Mouse (Mus musculus): ENCODE measurements around the gene Itga8. TPM values are rescaled to one million over a fixed set of nuclear protein-coding genes. Genes with fewer than 3 reads are reported as not detected.
A peak's percentile ranks its signal among the peaks of the same experiment; 100 is the strongest.

Itga8 gene
- polyA plus RNA-seq, 1 experiment from 2014 or later: 5.3 TPM

GRCm38 (mm10) chr2:12300449-12301228 is 1.1 kb downstream of the Itga8 start:
- 75% methylated on average over 15 of the region's 15 CpGs for WGBS
- Histone ChIP-seq H3K36me3 (replicated peaks; ENCODE audit: control insufficient read depth, insufficient read depth) (no peaks in the 10 kb centered on the region), H3K4me3 (replicated peaks; ENCODE audit: low read length) (peak overlapping the region; percentile 65), H3K4me2 (replicated peaks) (peak overlapping the region; percentile 87), H3K9ac (peak overlapping the region; percentile 69; the same call in 1 of the 2 replicates), H3K9me3 (ENCODE audit: control insufficient read depth, low read length) (no peaks in the 10 kb centered on the region), H3K27ac (no peak overlapping the region), H3K27me3 (ENCODE audit: control insufficient read depth, insufficient read depth, low read length) (peaks cover 13% of the 10 kb centered on the region), H3K4me1 (replicated peaks; ENCODE audit: control insufficient read depth, insufficient read depth, low read length) (no peaks in the 10 kb centered on the region)
- no peak for DNase-seq (ENCODE audit: low spot score)
- no peak; the same call in 1 of the 2 replicates for ATAC-seq (ENCODE audit: low FRiP score)

GRCm38 (mm10) chr2:12297287-12297686 is 4.4 kb downstream of the Itga8 start:
- WGBS: 82% methylated on average over 5 of the region's 5 CpGs
- Histone ChIP-seq H3K27ac (no peak overlapping the region), H3K4me1 (replicated peaks; ENCODE audit: control insufficient read depth, insufficient read depth, low read length) (no peaks in the 10 kb centered on the region), H3K27me3 (ENCODE audit: control insufficient read depth, insufficient read depth, low read length) (peaks cover 13% of the 10 kb centered on the region), H3K9ac (no peak overlapping the region), H3K9me3 (ENCODE audit: control insufficient read depth, low read length) (no peaks in the 10 kb centered on the region), H3K4me3 (replicated peaks; ENCODE audit: low read length) (no peak overlapping the region), H3K36me3 (replicated peaks; ENCODE audit: control insufficient read depth, insufficient read depth) (no peaks in the 10 kb centered on the region), H3K4me2 (replicated peaks) (no peak overlapping the region)
- ATAC-seq (ENCODE audit: low FRiP score) (no peak), DNase-seq (ENCODE audit: low spot score) (no peak)

- no peak overlapping the region for H3K4me3 ChIP-seq (replicated peaks; ENCODE audit: low read length)
- no peak overlapping the region for H3K27ac ChIP-seq
- WGBS: 91% methylated on average over 6 of the region's 6 CpGs
- H3K9me3 ChIP-seq (ENCODE audit: control insufficient read depth, low read length): no peaks in the 10 kb centered on the region
- no peak overlapping the region for H3K4me2 ChIP-seq (replicated peaks)
- no peaks in the 10 kb centered on the region for H3K27me3 ChIP-seq (ENCODE audit: control insufficient read depth, insufficient read depth, low read length)
- no peak overlapping the region for H3K9ac ChIP-seq
- no peaks in the 10 kb centered on the region for H3K4me1 ChIP-seq (replicated peaks; ENCODE audit: control insufficient read depth, insufficient read depth, low read length)
- no peak for ATAC-seq (ENCODE audit: low FRiP score)
- H3K36me3 ChIP-seq (replicated peaks; ENCODE audit: control insufficient read depth, insufficient read depth): no peaks in the 10 kb centered on the region
- no peak for DNase-seq (ENCODE audit: low spot score)
These were observed 6.6 kb downstream of the Itga8 start for GRCm38 (mm10) chr2:12295150-12295549.

- Histone ChIP-seq H3K9ac (no peak overlapping the region), H3K27ac (no peak overlapping the region), H3K36me3 (replicated peaks; ENCODE audit: control insufficient read depth, insufficient read depth) (no peaks in the 10 kb centered on the region), H3K9me3 (ENCODE audit: control insufficient read depth, low read length) (no peaks in the 10 kb centered on the region), H3K4me3 (replicated peaks; ENCODE audit: low read length) (no peak overlapping the region), H3K4me2 (replicated peaks) (no peak overlapping the region), H3K4me1 (replicated peaks; ENCODE audit: control insufficient read depth, insufficient read depth, low read length) (no peaks in the 10 kb centered on the region), H3K27me3 (ENCODE audit: control insufficient read depth, insufficient read depth, low read length) (no peaks in the 10 kb centered on the region)
- WGBS: 80% methylated on average over 3 of the region's 3 CpGs
- DNase-seq (ENCODE audit: low spot score) (no peak), ATAC-seq (ENCODE audit: low FRiP score) (no peak)
These were observed 7.7 kb downstream of the Itga8 start for GRCm38 (mm10) chr2:12294060-12294459.

- ATAC-seq (ENCODE audit: low FRiP score) (no peak), DNase-seq (ENCODE audit: low spot score) (no peak)
- Histone ChIP-seq H3K9me3 (ENCODE audit: control insufficient read depth, low read length) (no peaks in the 10 kb centered on the region), H3K4me3 (replicated peaks; ENCODE audit: low read length) (no peak overlapping the region), H3K27ac (no peak overlapping the region), H3K4me1 (replicated peaks; ENCODE audit: control insufficient read depth, insufficient read depth, low read length) (no peaks in the 10 kb centered on the region), H3K36me3 (replicated peaks; ENCODE audit: control insufficient read depth, insufficient read depth) (no peaks in the 10 kb centered on the region), H3K27me3 (ENCODE audit: control insufficient read depth, insufficient read depth, low read length) (no peaks in the 10 kb centered on the region), H3K4me2 (replicated peaks) (no peak overlapping the region), H3K9ac (no peak overlapping the region)
- WGBS: 64% methylated on average over 8 of the region's 8 CpGs
These were observed 8.3 kb downstream of the Itga8 start for GRCm38 (mm10) chr2:12293458-12293857.

DNA sequence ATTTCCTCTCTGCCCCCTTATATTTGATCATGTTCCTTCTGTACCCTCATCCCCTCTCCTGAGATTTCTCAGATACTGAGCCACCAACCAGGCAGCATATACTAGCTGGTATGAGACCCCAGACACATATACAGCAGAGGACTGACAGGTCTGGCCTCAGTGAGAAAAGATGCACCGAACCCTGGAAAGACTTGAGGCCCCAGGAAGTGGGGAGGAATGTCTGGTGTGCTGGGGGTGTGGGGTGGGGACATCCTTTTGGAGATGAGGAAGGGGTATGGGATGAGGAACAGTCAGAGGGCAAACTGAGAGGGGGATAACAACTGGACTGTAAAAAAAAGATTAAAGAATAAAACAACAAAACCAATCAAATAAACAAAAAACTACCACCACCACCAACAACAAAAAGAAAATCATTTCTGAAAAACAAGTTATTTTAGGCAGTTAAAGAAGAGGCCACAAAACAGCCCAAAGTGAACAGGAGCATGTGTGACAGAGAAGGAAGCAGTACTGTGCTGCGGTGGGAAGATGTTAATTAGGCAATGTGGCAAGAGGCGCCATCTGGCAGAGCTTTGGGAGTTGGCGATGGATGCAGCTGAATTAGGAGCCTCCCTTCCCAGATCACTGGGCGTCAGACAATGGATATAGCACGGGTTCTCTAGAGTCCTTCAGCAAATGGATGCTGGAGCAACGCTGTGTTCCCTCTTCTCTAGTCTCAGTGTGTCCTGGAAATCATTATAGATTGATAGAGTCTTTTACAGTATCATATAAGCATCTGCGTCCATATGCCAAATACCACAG is 9.5 kb downstream of the Itga8 start:
- no peaks in the 10 kb centered on the region for H3K27me3 ChIP-seq (ENCODE audit: control insufficient read depth, insufficient read depth, low read length)
- H3K4me3 ChIP-seq (replicated peaks; ENCODE audit: low read length): no peak overlapping the region
- H3K27ac ChIP-seq: peak overlapping the region; percentile 53; the same call in 1 of the 2 replicates
- no peaks in the 10 kb centered on the region for H3K36me3 ChIP-seq (replicated peaks; ENCODE audit: control insufficient read depth, insufficient read depth)
- no peaks in the 10 kb centered on the region for H3K9me3 ChIP-seq (ENCODE audit: control insufficient read depth, low read length)
- H3K4me2 ChIP-seq (replicated peaks): no peak overlapping the region
- ATAC-seq (ENCODE audit: low FRiP score): peak; percentile 89
- WGBS: 35% methylated on average over 8 of the region's 8 CpGs
- H3K9ac ChIP-seq: no peak overlapping the region
- no peaks in the 10 kb centered on the region for H3K4me1 ChIP-seq (replicated peaks; ENCODE audit: control insufficient read depth, insufficient read depth, low read length)
- peak; percentile 56 for DNase-seq (ENCODE audit: low spot score)

DNA sequence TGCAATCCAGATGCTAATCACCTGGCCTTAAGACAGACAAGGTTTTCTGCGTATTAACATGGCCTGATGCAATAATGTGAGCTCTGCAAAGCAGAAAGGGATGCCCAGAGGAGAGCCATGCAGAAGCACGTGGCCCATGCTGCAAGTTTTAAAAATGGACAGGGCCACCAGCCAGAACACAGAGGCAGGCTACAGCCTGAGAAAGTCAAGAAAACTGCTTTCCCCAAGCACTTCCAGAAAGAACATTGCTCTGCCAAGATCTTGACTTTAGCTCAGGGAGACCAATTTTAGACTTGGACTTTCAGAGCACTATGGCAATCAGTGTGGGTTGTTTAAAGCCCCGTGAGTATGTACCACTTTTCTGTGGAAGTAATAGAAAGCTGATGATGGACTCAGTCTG is 11.5 kb downstream of the Itga8 start:
- no peak overlapping the region for H3K9ac ChIP-seq

DNA sequence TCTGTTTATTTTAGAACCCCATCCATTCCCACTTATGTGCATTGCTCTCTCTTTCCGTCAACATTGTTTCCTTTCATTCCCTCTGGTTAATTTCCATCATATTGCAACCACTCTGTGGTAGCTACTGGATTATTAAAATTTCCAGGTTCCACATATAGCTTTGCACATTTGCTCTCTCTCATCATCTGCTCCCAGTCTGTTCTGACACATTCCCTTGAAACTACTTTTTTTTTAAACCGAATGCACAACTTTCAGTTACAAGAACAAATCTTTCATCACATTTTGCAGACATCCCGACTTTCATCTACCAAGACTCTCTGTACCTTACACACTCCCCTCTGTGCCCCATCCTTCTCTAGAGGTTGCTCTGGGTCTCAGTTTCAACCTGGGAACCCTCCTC is 13.9 kb downstream of the Itga8 start:
- no peak for DNase-seq (ENCODE audit: low spot score)
- WGBS: 92% methylated on average over 3 of the region's 3 CpGs

More for the DNA sequence above, 11.5 kb downstream of the Itga8 start:
- H3K36me3 ChIP-seq (replicated peaks; ENCODE audit: control insufficient read depth, insufficient read depth): no peaks in the 10 kb centered on the region
- no peak overlapping the region for H3K27ac ChIP-seq
- no peaks in the 10 kb centered on the region for H3K9me3 ChIP-seq (ENCODE audit: control insufficient read depth, low read length)
- 91% methylated on average over 3 of the region's 3 CpGs for WGBS
- H3K4me3 ChIP-seq (replicated peaks; ENCODE audit: low read length): no peak overlapping the region
- ATAC-seq (ENCODE audit: low FRiP score) (no peak), DNase-seq (ENCODE audit: low spot score) (no peak)
- H3K4me1 ChIP-seq (replicated peaks; ENCODE audit: control insufficient read depth, insufficient read depth, low read length): no peaks in the 10 kb centered on the region
- H3K4me2 ChIP-seq (replicated peaks): no peak overlapping the region
- H3K27me3 ChIP-seq (ENCODE audit: control insufficient read depth, insufficient read depth, low read length): no peaks in the 10 kb centered on the region

GRCm38 (mm10) chr2:12280664-12281063 is 21.1 kb downstream of the Itga8 start:
- no peak for DNase-seq (ENCODE audit: low spot score)
- ATAC-seq (ENCODE audit: low FRiP score): no peak
- H3K4me2 ChIP-seq (replicated peaks): no peak overlapping the region
- H3K4me1 ChIP-seq (replicated peaks; ENCODE audit: control insufficient read depth, insufficient read depth, low read length): no peaks in the 10 kb centered on the region
- WGBS: 76% methylated on average over 1 of the region's 1 CpGs
- no peaks in the 10 kb centered on the region for H3K9me3 ChIP-seq (ENCODE audit: control insufficient read depth, low read length)
- H3K27me3 ChIP-seq (ENCODE audit: control insufficient read depth, insufficient read depth, low read length): no peaks in the 10 kb centered on the region
- no peak overlapping the region for H3K27ac ChIP-seq
- no peak overlapping the region for H3K9ac ChIP-seq
- no peaks in the 10 kb centered on the region for H3K36me3 ChIP-seq (replicated peaks; ENCODE audit: control insufficient read depth, insufficient read depth)
- no peak overlapping the region for H3K4me3 ChIP-seq (replicated peaks; ENCODE audit: low read length)

More for the DNA sequence above, 13.9 kb downstream of the Itga8 start:
- Histone ChIP-seq H3K9ac (no peak overlapping the region), H3K27ac (no peak overlapping the region), H3K4me1 (replicated peaks; ENCODE audit: control insufficient read depth, insufficient read depth, low read length) (no peaks in the 10 kb centered on the region), H3K4me3 (replicated peaks; ENCODE audit: low read length) (no peak overlapping the region), H3K4me2 (replicated peaks) (no peak overlapping the region), H3K27me3 (ENCODE audit: control insufficient read depth, insufficient read depth, low read length) (no peaks in the 10 kb centered on the region), H3K9me3 (ENCODE audit: control insufficient read depth, low read length) (no peaks in the 10 kb centered on the region), H3K36me3 (replicated peaks; ENCODE audit: control insufficient read depth, insufficient read depth) (no peaks in the 10 kb centered on the region)
- ATAC-seq (ENCODE audit: low FRiP score): no peak
